Mouse (Mus musculus) erythroblast, embryonic 14.5 days (primary cell): ENCODE measurements around the gene Apba1.

ENCODE experiments used
- GATA1 ChIP-seq: IDR thresholded peaks from 2 replicates; pipeline ENCODE4 v1.6.1; 2012; ENCODE audit warnings: low read length, inconsistent platforms, mixed read lengths
- TAL1 ChIP-seq: IDR thresholded peaks from 3 replicates; pipeline ENCODE4 v1.6.1; 2012; ENCODE audit warnings: low read length, inconsistent platforms, mixed read lengths

DNA sequence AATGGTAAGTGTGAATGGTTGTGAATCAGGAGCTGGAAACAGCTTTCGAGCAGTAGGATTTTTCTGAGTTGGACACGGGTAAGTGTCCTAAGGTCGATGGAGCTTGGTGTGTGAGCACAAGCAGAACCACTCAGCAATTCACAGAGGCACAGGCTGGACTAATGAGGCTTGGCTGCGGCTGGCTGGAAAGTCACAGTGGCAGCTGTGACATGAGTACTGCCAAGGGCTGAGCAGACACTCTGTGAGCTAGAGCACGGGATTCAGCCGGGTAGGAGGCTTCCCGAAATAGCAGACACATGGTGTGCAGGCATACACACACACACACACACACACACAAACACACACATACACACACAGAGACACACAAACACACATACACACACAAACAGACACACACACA, 121.2 kb downstream of the Apba1 start:
- TF ChIP-seq TAL1 (no peak), GATA1 (no peak)
